Mouse (Mus musculus): ENCODE results near the gene Larp1. TPM values are rescaled to one million over a fixed set of nuclear protein-coding genes. Genes with fewer than 3 reads are reported as not detected.

The Larp1 gene
- total RNA-seq, 1 experiment = 90.1 TPM

DNA sequence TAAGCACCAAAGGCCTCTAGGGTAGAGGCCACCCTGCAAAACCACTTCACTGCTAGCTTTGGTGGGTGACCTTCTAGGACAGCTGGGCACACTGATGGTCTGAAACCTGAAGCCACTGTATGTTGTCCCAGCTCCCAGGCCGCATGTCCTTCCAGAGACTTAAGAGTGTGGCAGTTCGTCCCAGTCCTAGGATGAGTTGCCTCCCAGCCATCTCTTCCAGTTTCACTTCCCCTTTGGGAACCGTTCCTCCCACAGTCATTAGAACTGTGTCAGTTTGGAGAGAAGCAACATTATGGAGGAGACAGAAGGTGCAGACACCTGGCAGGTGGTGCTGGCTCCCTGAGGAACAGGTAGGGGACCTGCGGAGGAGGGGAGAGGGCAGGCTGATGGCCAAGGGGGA, 83.7 kb downstream of the Larp1 start:
- Histone ChIP-seq H3K4me1 (ENCODE audit: control insufficient read depth in 2 of 2, insufficient read depth in 2 of 2, low read length in 2 of 2, poor library complexity in 1 of 2) (peaks cover 2 to 8% of the 10 kb centered on the region in 2 experiments; a peak in 3 of 4 replicates), H3K4me3 (ENCODE audit: insufficient read depth in 1 of 2, low read depth in 1 of 2, low read length in 2 of 2, poor library complexity in 1 of 2, severe bottlenecking in 1 of 2) (peak overlapping the region in 1 of 2 experiments; percentile 6; a peak in 1 of 4 replicates), H3K27ac (ENCODE audit: insufficient read depth, low read depth, low read length, poor library complexity, severe bottlenecking) (no peak overlapping the region; the same call in 1 of the 2 replicates), H3K9me3 (ENCODE audit: control insufficient read depth, insufficient read depth, low read depth, low read length) (no peaks in the 10 kb centered on the region), H3K9ac (ENCODE audit: insufficient read depth, low read depth, low read length, poor library complexity, severe bottlenecking) (no peak overlapping the region), H3K36me3 (ENCODE audit: control insufficient read depth, insufficient read depth, low read length, poor library complexity, severe bottlenecking) (no peaks in the 10 kb centered on the region)
- no peak for TF ChIP-seq HCFC1 (IDR thresholded peaks at IDR 0.05; ENCODE audit: borderline replicate concordance, insufficient read depth, low read length)
- DNase-seq (ENCODE audit: low read depth, low spot score) = no peak
- in situ Hi-C loops (cut with MboI; ENCODE audit: low sequenced_read_pairs in 2 of 2, unreplicated experiment in 2 of 2) = loop anchor here in 1 of 2 experiments (10.0 kb wide), 1 partner anchor 138 kb away; no protein-coding TSS in a partner anchor

DNA sequence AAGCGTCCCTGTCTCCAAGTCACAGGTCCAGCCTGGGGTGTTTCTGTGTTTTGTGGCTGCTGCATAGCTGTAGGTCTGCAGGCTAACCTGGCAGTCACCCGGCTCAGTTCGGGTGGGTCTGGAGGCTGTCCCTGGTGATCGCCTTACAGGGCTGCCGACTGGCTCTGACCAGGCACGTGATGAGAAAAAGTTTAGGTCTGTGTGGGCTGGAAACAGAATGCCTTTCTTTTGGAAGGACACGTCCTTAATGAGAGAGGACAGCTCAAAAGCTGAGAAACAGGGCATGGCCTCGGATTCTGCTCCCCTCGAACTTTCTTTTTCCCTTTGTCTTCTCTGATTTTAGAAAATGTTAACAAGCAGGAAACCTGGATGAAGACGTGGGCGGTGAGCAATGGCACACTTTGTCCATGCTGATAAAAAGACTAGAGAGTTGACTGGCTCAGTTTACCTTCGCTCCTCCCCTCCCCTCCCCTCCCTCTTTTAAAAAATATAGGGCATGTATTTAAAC, 84.2 kb downstream of the Larp1 start, which contains the start of gene Gm12248:
TSS of gene Gm12248 (minus strand) at position 114 of the 508 bp plus-strand sequence.
- H3K36me3 ChIP-seq (ENCODE audit: control insufficient read depth, insufficient read depth, low read length, poor library complexity, severe bottlenecking) = no peaks in the 10 kb centered on the region
- in situ Hi-C loops (cut with MboI; ENCODE audit: low sequenced_read_pairs in 2 of 2, unreplicated experiment in 2 of 2) = loop anchor here in 1 of 2 experiments (10.0 kb wide), 1 partner anchor 138 kb away; no protein-coding TSS in a partner anchor
- no peak within 1 kb of the TSS for H3K9ac ChIP-seq (ENCODE audit: insufficient read depth, low read depth, low read length, poor library complexity, severe bottlenecking)
- TF ChIP-seq ZNF384 (IDR thresholded peaks at IDR 0.05; ENCODE audit: low read depth, low read length) = no peak
- TF ChIP-seq ZC3H11A (IDR thresholded peaks at IDR 0.05; ENCODE audit: borderline replicate concordance, low read depth, low read length) = no peak
- no peak for TF ChIP-seq CHD2 (IDR thresholded peaks at IDR 0.05; ENCODE audit: low read depth, low read length)
- no peak for TF ChIP-seq MAFK (IDR thresholded peaks at IDR 0.05; ENCODE audit: insufficient read depth, low read depth, low read length)
- TF ChIP-seq HCFC1 (IDR thresholded peaks at IDR 0.05; ENCODE audit: borderline replicate concordance, insufficient read depth, low read length) = no peak
- H3K27ac ChIP-seq (ENCODE audit: insufficient read depth, low read depth, low read length, poor library complexity, severe bottlenecking) = no peak within 1 kb of the TSS; the same call in 1 of the 2 replicates
- H3K9me3 ChIP-seq (ENCODE audit: control insufficient read depth, insufficient read depth, low read depth, low read length) = no peaks in the 10 kb centered on the region
- DNase-seq (ENCODE audit: low read depth, low spot score) = no peak
- peaks cover 2 to 8% of the 10 kb centered on the region in 2 experiments; a peak in 3 of 4 replicates for H3K4me1 ChIP-seq (ENCODE audit: control insufficient read depth in 2 of 2, insufficient read depth in 2 of 2, low read length in 2 of 2, poor library complexity in 1 of 2)
- H3K4me3 ChIP-seq (ENCODE audit: insufficient read depth in 1 of 2, low read depth in 1 of 2, low read length in 2 of 2, poor library complexity in 1 of 2, severe bottlenecking in 1 of 2) = peak within 1 kb of the TSS; percentile 6 to 57

DNA sequence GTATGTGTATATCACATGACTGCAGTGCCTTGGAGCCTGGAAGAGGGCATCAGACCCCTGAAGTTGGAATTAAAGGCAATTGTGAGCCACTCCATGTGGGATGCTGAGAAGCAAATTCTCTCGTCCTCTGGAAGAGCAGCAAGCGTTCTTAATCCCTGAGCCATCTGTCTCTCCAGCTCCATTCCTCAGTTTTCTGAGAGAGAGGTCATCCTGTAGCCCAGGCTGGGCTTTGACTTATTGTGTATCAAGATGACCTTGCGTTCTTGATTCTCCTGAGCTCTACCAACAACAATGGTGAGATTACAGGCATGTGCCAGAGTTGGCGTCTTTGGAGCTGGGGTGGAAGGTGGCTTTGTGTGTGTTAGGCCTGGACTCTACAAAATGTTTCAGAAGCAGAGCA, 85.9 kb downstream of the Larp1 start:
- Histone ChIP-seq H3K4me3 (ENCODE audit: insufficient read depth in 1 of 2, low read depth in 1 of 2, low read length in 2 of 2, poor library complexity in 1 of 2, severe bottlenecking in 1 of 2) (no peak overlapping the region), H3K36me3 (ENCODE audit: control insufficient read depth, insufficient read depth, low read length, poor library complexity, severe bottlenecking) (no peaks in the 10 kb centered on the region), H3K4me1 (ENCODE audit: control insufficient read depth in 2 of 2, insufficient read depth in 2 of 2, low read length in 2 of 2, poor library complexity in 1 of 2) (peaks cover 2 to 8% of the 10 kb centered on the region in 2 experiments; a peak in 3 of 4 replicates), H3K9me3 (ENCODE audit: control insufficient read depth, insufficient read depth, low read depth, low read length) (no peaks in the 10 kb centered on the region), H3K9ac (ENCODE audit: insufficient read depth, low read depth, low read length, poor library complexity, severe bottlenecking) (no peak overlapping the region), H3K27ac (ENCODE audit: insufficient read depth, low read depth, low read length, poor library complexity, severe bottlenecking) (no peak overlapping the region)
- DNase-seq (ENCODE audit: low read depth, low spot score) = no peak
- no peak for TF ChIP-seq HCFC1 (IDR thresholded peaks at IDR 0.05; ENCODE audit: borderline replicate concordance, insufficient read depth, low read length)
- in situ Hi-C loops (cut with MboI; ENCODE audit: low sequenced_read_pairs in 2 of 2, unreplicated experiment in 2 of 2) = loop anchor here in 1 of 2 experiments (10.0 kb wide), 1 partner anchor 140 kb away; no protein-coding TSS in a partner anchor

DNA sequence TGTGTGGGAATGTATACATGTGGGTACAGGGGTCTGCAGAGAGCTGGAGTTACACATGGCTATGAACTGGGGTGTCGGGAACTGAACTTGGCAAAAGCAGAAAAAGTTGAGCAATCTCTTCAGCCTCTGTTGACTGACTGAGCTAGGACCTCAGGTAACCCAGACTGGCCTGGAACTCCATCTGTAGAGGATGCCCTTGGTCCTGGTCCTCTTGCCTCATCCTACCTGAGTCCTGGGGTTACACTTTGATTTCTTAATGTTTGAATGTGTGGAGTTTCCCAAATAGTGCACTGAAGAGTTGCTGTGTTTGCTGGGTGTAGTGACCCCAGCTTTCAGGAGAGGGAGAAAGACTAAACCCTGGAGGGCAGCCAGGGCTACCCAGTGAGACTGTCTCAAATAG, 86.7 kb downstream of the Larp1 start:
- no peak overlapping the region for H3K27ac ChIP-seq (ENCODE audit: insufficient read depth, low read depth, low read length, poor library complexity, severe bottlenecking)
- H3K36me3 ChIP-seq (ENCODE audit: control insufficient read depth, insufficient read depth, low read length, poor library complexity, severe bottlenecking) = no peaks in the 10 kb centered on the region
- H3K4me1 ChIP-seq (ENCODE audit: control insufficient read depth in 2 of 2, insufficient read depth in 2 of 2, low read length in 2 of 2, poor library complexity in 1 of 2) = peaks cover 2 to 8% of the 10 kb centered on the region in 2 experiments; a peak in 3 of 4 replicates
- no peak for DNase-seq (ENCODE audit: low read depth, low spot score)
- no peaks in the 10 kb centered on the region for H3K9me3 ChIP-seq (ENCODE audit: control insufficient read depth, insufficient read depth, low read depth, low read length)
- no peak overlapping the region for H3K9ac ChIP-seq (ENCODE audit: insufficient read depth, low read depth, low read length, poor library complexity, severe bottlenecking)
- TF ChIP-seq ZNF384 (IDR thresholded peaks at IDR 0.05; ENCODE audit: low read depth, low read length) (no peak), MAFK (IDR thresholded peaks at IDR 0.05; ENCODE audit: insufficient read depth, low read depth, low read length) (no peak), CHD2 (IDR thresholded peaks at IDR 0.05; ENCODE audit: low read depth, low read length) (no peak), HCFC1 (IDR thresholded peaks at IDR 0.05; ENCODE audit: borderline replicate concordance, insufficient read depth, low read length) (no peak), ZC3H11A (IDR thresholded peaks at IDR 0.05; ENCODE audit: borderline replicate concordance, low read depth, low read length) (no peak)
- in situ Hi-C loops (cut with MboI; ENCODE audit: low sequenced_read_pairs in 2 of 2, unreplicated experiment in 2 of 2) = loop anchor here in 1 of 2 experiments (10.0 kb wide), 1 partner anchor 141 kb away; no protein-coding TSS in a partner anchor
- no peak overlapping the region for H3K4me3 ChIP-seq (ENCODE audit: insufficient read depth in 1 of 2, low read depth in 1 of 2, low read length in 2 of 2, poor library complexity in 1 of 2, severe bottlenecking in 1 of 2)

DNA sequence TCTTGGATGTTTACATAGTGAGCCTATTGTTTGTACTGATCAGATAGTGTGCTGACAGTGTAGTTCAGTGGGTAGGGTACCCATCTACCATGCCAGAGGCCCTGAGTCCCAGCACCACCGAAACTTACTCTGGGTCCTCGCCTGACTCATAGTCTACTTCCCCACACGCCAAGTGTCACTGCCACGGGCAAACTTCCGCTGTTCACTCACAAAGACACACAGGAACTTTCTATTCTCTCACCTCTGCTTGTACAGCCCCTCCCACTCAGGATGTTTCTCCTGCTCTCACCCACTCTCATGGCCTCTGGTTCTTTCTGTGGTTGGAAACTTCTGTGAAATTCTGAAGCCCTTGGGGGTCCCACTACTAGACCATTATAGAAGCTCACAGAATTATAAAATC, 87.3 kb downstream of the Larp1 start:
- no peak overlapping the region for H3K27ac ChIP-seq (ENCODE audit: insufficient read depth, low read depth, low read length, poor library complexity, severe bottlenecking)
- no peak overlapping the region for H3K4me3 ChIP-seq (ENCODE audit: insufficient read depth in 1 of 2, low read depth in 1 of 2, low read length in 2 of 2, poor library complexity in 1 of 2, severe bottlenecking in 1 of 2)
- no peaks in the 10 kb centered on the region for H3K9me3 ChIP-seq (ENCODE audit: control insufficient read depth, insufficient read depth, low read depth, low read length)
- H3K36me3 ChIP-seq (ENCODE audit: control insufficient read depth, insufficient read depth, low read length, poor library complexity, severe bottlenecking) = no peaks in the 10 kb centered on the region
- peaks cover 2 to 8% of the 10 kb centered on the region in 2 experiments; a peak in 3 of 4 replicates for H3K4me1 ChIP-seq (ENCODE audit: control insufficient read depth in 2 of 2, insufficient read depth in 2 of 2, low read length in 2 of 2, poor library complexity in 1 of 2)
- in situ Hi-C loops (cut with MboI; ENCODE audit: low sequenced_read_pairs in 2 of 2, unreplicated experiment in 2 of 2) = loop anchor here in 1 of 2 experiments (10.0 kb wide), 1 partner anchor 141 kb away; no protein-coding TSS in a partner anchor
- DNase-seq (ENCODE audit: low read depth, low spot score) = no peak
- TF ChIP-seq HCFC1 (IDR thresholded peaks at IDR 0.05; ENCODE audit: borderline replicate concordance, insufficient read depth, low read length) (no peak), CHD2 (IDR thresholded peaks at IDR 0.05; ENCODE audit: low read depth, low read length) (no peak), MAFK (IDR thresholded peaks at IDR 0.05; ENCODE audit: insufficient read depth, low read depth, low read length) (no peak), ZNF384 (IDR thresholded peaks at IDR 0.05; ENCODE audit: low read depth, low read length) (no peak), ZC3H11A (IDR thresholded peaks at IDR 0.05; ENCODE audit: borderline replicate concordance, low read depth, low read length) (no peak)
- H3K9ac ChIP-seq (ENCODE audit: insufficient read depth, low read depth, low read length, poor library complexity, severe bottlenecking) = no peak overlapping the region
